Mouse (Mus musculus) small intestine, adult 2 months (tissue): ENCODE measurements around the gene Nkd1.

Experiments
- CTCF ChIP-seq: fragments of 200-500 bp; IDR thresholded peaks from 2 replicates; pipeline ENCODE4 v1.5.1; 2012; ENCODE audit warnings: low read depth, mild to moderate bottlenecking, control low read depth, inconsistent platforms, low read length, moderate library complexity, mixed read lengths; ENCODE audit not compliant: insufficient replicate concordance, insufficient read length; ENCODE audit errors: extremely low read depth
- POLR2A ChIP-seq: fragments of 200-500 bp; IDR thresholded peaks from 2 replicates; pipeline ENCODE4 v1.6.1; 2012; ENCODE audit warnings: low read depth, mild to moderate bottlenecking, control low read depth, inconsistent platforms, low read length, moderate library complexity

DNA sequence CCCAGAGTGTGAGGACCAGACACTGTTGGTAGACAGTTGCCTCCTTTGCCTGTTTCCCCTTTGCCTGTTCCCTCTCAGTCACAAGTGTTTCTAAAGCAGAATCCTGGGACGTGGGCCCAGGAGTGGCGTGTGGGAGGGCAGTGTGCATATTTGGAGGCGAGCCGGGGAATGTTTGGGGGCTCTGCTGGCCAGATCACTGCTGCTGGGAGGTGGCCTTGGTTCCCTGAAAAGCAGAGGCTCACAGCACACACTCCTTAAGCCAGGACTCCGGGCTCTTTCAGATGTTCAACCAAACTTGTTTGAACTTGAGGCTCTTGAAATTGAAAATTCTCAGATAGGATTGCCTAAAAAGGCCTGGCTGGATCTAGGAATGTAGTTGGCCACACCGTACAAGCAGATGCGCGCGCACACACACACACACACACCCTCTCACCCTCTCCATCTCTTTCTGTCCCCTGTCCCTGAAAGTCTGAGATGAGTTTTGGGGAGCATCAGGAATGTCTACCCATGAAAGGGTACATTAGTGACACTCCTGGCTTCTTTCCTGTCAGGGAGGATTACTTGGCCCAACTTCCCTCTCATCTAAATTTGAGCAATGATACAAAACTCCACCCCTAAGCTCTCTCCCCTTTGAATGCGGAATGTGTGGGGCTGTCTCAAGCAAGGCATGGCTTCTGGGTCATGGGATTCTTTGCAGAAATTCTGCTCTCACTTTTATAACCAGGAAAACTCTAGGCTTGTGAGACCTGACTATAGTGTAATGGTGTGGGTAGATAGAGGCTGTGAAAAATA, 55.4 kb downstream of the Nkd1 start:
- no peak for TF ChIP-seq POLR2A
- no peak for TF ChIP-seq CTCF
